Mouse (Mus musculus): ENCODE data around the gene 4933430I17Rik. TPM values are rescaled to one million over a fixed set of nuclear protein-coding genes. Genes with fewer than 3 reads are reported as not detected.

4933430I17Rik gene
- total RNA-seq, 2 experiments from 2014 or later, result 0.19 TPM; not detected in 1

- intact Hi-C loops (cut with DNase I), result no loop called here
- no peak for DNase-seq
Measured at GRCm38 (mm10) chr4:62526256-62526655, 1.1 kb downstream of the 4933430I17Rik start.

DNA sequence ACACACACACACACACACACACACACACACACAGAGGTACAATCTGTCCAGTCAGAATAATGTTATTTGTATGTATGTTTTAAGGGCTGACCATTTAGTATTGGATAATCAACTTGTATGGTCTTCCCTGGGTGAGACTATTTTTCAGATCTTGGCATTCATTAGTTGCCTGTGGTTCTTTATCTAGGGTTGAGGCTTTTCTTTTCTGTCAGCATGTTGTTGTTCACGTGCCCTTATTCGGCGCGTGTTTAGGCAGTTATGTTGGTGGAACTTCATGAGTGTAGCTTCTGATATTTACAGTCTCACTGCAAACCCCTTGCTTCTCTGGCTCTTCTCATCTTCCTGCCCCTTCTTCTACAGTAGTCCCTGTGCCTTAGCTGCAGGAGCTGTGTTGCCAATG, 2.5 kb downstream of the 4933430I17Rik start:
- intact Hi-C loops (cut with DNase I), result no loop called here
- DNase-seq, result no peak

- intact Hi-C loops (cut with DNase I), result no loop called here
- no peak for DNase-seq
Measured at GRCm38 (mm10) chr4:62533729-62534128, 8.6 kb downstream of the 4933430I17Rik start.

DNA sequence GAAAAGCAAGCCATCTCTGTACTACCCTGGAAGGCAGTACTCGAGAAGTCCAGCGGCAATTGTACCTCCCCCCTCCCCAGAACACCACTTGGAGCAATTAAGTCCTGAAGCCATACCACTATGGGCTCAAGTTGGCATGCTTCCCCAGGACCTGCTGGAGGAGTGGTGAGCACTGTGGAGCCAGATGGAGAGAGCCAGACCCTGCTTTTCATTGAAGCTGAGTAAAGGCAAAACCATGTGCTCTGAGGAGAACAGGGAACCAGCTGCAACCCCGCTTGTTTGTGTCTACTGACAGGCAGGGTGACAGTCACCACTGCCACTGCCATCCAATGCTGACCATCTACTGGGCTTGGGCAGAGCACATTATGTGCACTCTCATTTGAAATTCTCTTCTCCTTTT, 16.6 kb downstream of the 4933430I17Rik start:
- intact Hi-C loops (cut with DNase I), result no loop called here
- no peak for DNase-seq

DNA sequence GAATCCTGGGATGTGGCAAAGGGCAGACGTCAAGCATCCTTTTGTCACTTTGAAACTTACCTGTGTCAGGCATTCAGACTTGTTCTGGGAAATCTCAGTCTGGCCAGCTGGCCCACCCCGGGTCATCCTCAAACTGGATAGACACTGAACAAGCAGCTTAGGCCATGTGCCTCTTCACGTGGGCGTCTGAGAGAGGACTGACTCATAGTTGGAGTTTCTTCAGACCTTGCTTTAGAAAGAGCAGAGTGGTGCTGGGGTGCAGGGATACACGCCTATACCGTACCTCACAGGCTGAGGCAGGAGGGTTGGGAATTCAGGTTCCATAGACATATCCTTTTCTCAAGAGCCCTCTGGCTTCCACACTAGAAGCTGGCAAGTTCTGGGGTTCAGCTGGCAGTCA, 18.6 kb downstream of the 4933430I17Rik start:
- intact Hi-C loops (cut with DNase I), result no loop called here
- no peak for DNase-seq

- no peak for DNase-seq
Measured at GRCm38 (mm10) chr4:62544801-62545200, 19.6 kb downstream of the 4933430I17Rik start.

DNA sequence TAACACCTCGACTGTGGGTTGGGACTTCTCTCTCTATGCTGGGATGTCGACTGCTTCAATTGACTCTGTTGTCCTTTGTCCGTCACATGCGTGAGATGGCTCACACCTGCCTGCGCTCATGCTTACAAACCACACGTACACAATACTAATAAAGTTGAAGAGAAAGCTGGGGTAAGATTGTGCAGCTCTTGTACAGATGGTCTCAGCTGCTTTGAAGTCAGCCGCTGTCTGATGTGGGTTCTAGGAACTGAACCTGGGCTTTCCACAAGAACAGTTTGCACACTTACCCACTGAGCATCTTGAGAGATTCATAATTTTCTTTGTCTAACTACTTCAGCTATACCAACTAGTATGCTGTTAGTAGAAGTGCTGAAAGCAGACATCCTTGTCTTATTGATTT, 26.8 kb downstream of the 4933430I17Rik start:
- DNase-seq, result no peak

More at GRCm38 (mm10) chr4:62544801-62545200, 19.6 kb downstream of the 4933430I17Rik start:
- intact Hi-C loops (cut with DNase I), result no loop called here

GRCm38 (mm10) chr4:62557436-62557835, 32.3 kb downstream of the 4933430I17Rik start:
- intact Hi-C loops (cut with DNase I), result no loop called here
- no peak for DNase-seq

More for the DNA sequence above, 26.8 kb downstream of the 4933430I17Rik start:
- intact Hi-C loops (cut with DNase I), result no loop called here

DNA sequence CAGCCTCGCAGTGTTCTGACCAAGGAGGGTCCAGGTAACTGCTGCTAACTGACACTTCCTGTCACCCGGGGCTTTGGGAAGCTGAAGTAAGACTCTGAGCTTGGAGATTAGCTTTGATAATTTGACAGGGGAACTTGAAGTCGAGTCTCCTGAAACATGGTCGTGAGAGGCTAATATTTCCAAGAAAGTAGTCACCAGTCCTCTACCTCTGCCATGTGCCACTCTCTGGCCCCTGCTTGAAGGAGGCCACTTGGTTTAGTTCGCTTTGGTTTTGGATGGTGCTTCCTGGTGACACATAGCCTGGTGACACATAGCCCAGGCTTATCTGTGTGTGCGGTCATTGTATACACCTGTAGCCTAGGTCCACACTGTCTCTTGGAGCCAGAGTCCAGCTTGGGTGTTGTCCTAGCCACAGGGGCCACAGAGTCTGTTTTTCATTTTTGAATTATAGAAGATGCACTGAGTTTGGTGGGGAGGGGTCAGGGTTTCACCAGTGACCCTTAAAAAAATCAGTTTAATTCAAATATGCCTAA, 34.7 kb downstream of the 4933430I17Rik start, which contains the start of gene Rgs3:
Gene Rgs3, plus strand, starts transcription at position 51 of the 533 bp plus-strand sequence.
- DNase-seq, result no peak
- intact Hi-C loops (cut with DNase I), result no loop called here

GRCm38 (mm10) chr4:62560963-62561629, 35.9 kb downstream of the 4933430I17Rik start:
- peak; percentile 72 to 85 for DNase-seq
- intact Hi-C loops (cut with DNase I), result loop anchor here (1.0 kb wide), 2 partner anchors 135 to 203 kb away; no protein-coding TSS in a partner anchor

- intact Hi-C loops (cut with DNase I), result loop anchor here (1.0 kb wide), 2 partner anchors 135 to 203 kb away; no protein-coding TSS in a partner anchor
Measured at GRCm38 (mm10) chr4:62561630-62562001, 36.4 kb downstream of the 4933430I17Rik start.

DNA sequence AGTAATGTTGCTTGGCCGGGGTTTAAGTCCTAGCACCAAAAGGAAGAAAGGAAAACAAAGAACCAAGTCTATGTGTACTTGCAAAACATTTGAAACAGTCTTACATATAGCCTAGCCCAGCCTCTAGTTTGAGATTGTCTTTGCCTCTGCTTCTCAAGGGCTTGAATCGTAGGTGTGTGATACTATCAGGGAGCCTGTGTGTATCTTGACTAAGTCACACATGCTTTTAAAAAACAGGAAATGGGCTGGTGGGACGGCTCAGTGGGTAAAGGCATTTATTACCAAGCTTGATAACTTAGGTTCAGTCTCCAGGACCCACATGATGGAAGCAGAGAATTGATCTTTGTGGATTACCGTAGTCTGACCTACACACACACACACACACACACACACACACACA, 36.8 kb downstream of the 4933430I17Rik start:
- no peak for DNase-seq
- intact Hi-C loops (cut with DNase I), result no loop called here

More at GRCm38 (mm10) chr4:62561630-62562001, 36.4 kb downstream of the 4933430I17Rik start:
- no peak for DNase-seq

- intact Hi-C loops (cut with DNase I), result no loop called here
- DNase-seq, result no peak
Measured at GRCm38 (mm10) chr4:62566530-62566929, 41.4 kb downstream of the 4933430I17Rik start.

DNA sequence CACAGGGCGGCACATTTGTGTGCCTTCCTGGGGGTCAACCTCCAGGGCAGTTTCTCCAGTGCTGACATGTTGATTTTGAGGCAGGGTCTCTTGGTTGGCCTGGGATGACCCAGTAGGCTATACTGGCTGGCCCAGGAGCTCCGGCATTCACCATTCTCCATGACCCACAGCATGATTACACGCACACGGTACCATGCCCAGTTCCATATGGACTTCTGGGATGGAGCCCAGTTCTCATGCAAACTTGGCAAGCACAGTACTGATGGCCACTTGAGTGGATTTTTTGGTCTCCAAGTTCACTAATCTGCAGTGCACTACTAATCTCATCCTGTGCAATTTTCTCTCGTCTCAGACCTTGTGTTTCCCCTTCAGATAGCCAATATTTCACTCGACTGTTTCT, 42.5 kb downstream of the 4933430I17Rik start:
- DNase-seq, result no peak
- intact Hi-C loops (cut with DNase I), result no loop called here

DNA sequence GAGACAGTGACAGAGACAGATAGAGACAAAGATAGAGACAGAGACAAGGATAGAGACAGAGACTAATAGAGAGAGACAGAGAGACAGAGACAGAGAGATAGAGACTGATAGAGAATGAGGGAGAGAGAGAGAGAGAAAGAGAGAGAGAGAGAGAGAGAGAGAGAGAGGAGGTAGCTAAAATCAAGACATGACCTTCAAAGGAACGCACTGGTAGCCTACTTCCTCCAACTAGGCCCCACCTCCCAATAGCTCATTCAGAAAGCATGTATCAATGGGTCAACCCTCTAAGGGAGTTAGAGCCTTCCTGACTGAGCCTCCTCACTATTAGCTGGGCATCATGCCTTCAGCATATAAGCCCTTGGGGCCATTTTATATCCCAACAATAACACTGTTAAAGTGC, 43.2 kb downstream of the 4933430I17Rik start:
- intact Hi-C loops (cut with DNase I), result no loop called here
- no peak for DNase-seq

DNA sequence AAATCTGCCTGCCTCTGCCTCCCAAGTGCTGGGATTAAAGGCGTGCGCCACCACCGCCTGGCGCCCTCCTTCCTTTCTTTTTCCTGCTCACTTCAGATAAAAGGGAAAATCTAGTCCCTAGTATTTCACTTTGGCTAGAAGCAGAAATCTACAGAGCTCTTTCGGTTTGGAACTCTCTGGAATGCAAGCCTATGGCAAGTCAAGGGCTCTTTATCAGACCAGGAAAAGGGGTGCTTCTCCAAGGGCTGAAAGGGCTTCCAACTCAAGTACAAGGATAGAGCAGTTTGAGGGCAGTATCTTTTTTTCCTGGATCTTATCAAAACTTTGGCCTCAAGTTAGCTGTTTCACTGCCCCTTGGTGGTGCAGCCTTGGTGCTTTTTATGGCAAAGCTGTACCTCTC, 44.4 kb downstream of the 4933430I17Rik start:
- DNase-seq, result no peak
- intact Hi-C loops (cut with DNase I), result no loop called here

GRCm38 (mm10) chr4:62570029-62570428, 44.9 kb downstream of the 4933430I17Rik start:
- intact Hi-C loops (cut with DNase I), result no loop called here
- DNase-seq, result no peak

- intact Hi-C loops (cut with DNase I), result no loop called here
- DNase-seq, result peak; percentile 22 to 42
Measured at GRCm38 (mm10) chr4:62582365-62583264, 57.4 kb downstream of the 4933430I17Rik start.

GRCm38 (mm10) chr4:62583265-62584092, 58.3 kb downstream of the 4933430I17Rik start:
- intact Hi-C loops (cut with DNase I), result no loop called here
- DNase-seq, result peak; percentile 55 to 62

DNA sequence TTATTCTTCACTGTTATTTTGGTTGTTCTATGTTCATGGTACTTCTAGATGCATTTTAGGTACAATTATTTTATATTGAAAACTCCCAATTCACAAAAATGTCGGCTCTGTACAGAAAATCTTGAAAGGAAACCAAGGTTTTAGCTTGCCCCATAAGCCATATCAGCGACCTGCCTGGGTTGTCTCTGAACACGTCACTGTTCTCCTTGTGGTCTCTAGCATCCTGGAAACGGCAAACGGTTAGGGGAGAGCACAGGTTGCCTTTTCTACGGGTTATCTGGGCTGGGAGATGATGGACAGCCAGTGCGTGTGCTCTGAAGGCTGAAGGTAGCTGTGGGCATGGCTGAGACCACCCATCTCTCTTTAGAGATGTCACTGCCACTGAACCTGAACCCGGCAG, 61.9 kb downstream of the 4933430I17Rik start:
- intact Hi-C loops (cut with DNase I), result no loop called here
- no peak for DNase-seq

Measured in heart, postnatal 14 days (tissue).